Mouse (Mus musculus) stomach, embryonic 15.5 days (tissue): ENCODE data around the gene Dynlt1b. TPM values are rescaled to one million over a fixed set of nuclear protein-coding genes. Genes with fewer than 3 reads are reported as not detected.
"Not testable (repeated sequence)": the region's sequence is repeated elsewhere in the genome, so short reads cannot be mapped to it uniquely, and the experiment has no call there.

Source experiments
- ATAC-seq: fragments of 200-750 bp; cut with Nextera tagmentation; 2 replicates; pipeline ENCODE4 v1.8.0; 2017; ENCODE audit warnings: low read depth, moderate number of reproducible peaks, moderate TSS enrichment; ENCODE audit not compliant: insufficient read depth, low FRiP score
- H3K27ac ChIP-seq: fragments of 300-500 bp; sonication (generic); 2 replicates; pipeline ENCODE4 v1.5.1; 2015; ENCODE audit warnings: mild to moderate bottlenecking, inconsistent platforms
- H3K27me3 ChIP-seq: fragments of 300-500 bp; sonication (generic); replicated peaks from 2 replicates; pipeline ENCODE4 v1.6.1; 2015; ENCODE audit warnings: inconsistent platforms
- H3K36me3 ChIP-seq: fragments of 300-500 bp; sonication (generic); 2 replicates; pipeline ENCODE4 v1.6.1; 2015; ENCODE audit warnings: inconsistent platforms
- H3K4me1 ChIP-seq: fragments of 300-500 bp; sonication (generic); 2 replicates; pipeline ENCODE4 v1.6.1; 2015; ENCODE audit warnings: inconsistent platforms
- H3K4me2 ChIP-seq: fragments of 300-500 bp; sonication (generic); 2 replicates; pipeline ENCODE4 v1.6.1; 2015; ENCODE audit warnings: mild to moderate bottlenecking, inconsistent platforms
- H3K4me3 ChIP-seq: fragments of 300-500 bp; sonication (generic); replicated peaks from 2 replicates; pipeline ENCODE4 v1.5.1; 2015; ENCODE audit warnings: inconsistent platforms
- H3K9ac ChIP-seq: fragments of 300-500 bp; sonication (generic); 2 replicates; pipeline ENCODE4 v1.6.1; 2015; ENCODE audit warnings: inconsistent platforms
- H3K9me3 ChIP-seq: fragments of 300-500 bp; sonication (generic); 2 replicates; pipeline ENCODE4 v1.6.1; 2016; ENCODE audit warnings: inconsistent platforms
- WGBS: fragments of 180-500 bp; shearing (Covaris S2); methylation state at CpG from one replicate; pipeline ENCODE4 v1.1.7; 2015; 5-methylcytosine and 5-hydroxymethylcytosine counted together
- polyA plus RNA-seq: library from polyadenylated mRNA; unstranded; fragments of >200 nt; fragmentation: Nextera tagmentation; extraction: Ambion mirVana; gene quantifications from 2 replicates; pipeline ENCODE4 v1.2.1, GENCODE M21; 2015

The Dynlt1b gene
- polyA plus RNA-seq, 1 experiment from 2014 or later: 461 TPM

DNA sequence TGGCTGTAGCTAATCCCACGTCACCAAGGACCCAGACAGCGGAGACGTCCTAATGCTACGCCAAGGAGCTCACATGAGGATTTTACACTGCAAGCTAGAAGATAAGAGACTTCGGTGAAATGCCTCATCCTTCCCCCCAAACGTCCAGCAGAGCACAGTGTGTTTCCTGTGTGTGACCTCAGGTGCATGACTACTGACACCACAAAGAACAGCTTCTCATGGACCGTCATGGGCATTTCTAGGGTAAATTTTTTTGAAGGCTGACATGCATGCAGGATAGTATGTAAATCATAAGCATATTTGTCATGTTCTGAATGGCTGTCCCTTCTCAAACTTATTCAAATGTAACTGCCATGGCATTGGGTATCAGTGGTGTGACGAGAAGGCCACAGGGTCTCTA is 3.0 kb upstream of the Dynlt1b start:
- H3K4me3 ChIP-seq, ATAC-seq, H3K27ac ChIP-seq, H3K4me1 ChIP-seq, H3K9ac ChIP-seq, H3K9me3 ChIP-seq, H3K4me2 ChIP-seq, H3K27me3 ChIP-seq, H3K36me3 ChIP-seq: not testable (repeated sequence)
- 75% methylated on average over 6 of the region's 8 CpGs for WGBS

DNA sequence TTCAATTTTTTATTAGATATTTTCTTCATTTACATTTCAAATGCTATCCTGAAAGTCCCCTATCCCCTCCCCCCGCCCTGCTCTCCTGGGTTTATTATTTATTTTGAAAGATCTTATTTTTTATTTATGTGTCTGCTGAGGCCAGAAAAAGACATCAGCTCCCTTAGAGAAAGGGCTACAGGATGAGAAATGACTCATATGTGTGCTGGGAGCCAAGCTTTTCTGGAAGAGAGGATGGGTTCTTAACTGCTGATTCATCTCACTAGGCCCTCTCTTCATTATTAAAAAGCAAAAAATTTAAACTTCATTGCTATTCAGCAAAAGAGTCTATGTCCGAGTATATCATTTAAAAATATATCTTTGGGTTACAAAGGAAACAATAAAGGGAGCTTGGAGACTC is 986 bp upstream of the Dynlt1b start:
- not testable (repeated sequence) for H3K4me2 ChIP-seq, H3K9me3 ChIP-seq, H3K27ac ChIP-seq, H3K27me3 ChIP-seq, H3K4me1 ChIP-seq, H3K4me3 ChIP-seq, H3K36me3 ChIP-seq, ATAC-seq, H3K9ac ChIP-seq
- 81% methylated on average over 2 of the region's 2 CpGs for WGBS

DNA sequence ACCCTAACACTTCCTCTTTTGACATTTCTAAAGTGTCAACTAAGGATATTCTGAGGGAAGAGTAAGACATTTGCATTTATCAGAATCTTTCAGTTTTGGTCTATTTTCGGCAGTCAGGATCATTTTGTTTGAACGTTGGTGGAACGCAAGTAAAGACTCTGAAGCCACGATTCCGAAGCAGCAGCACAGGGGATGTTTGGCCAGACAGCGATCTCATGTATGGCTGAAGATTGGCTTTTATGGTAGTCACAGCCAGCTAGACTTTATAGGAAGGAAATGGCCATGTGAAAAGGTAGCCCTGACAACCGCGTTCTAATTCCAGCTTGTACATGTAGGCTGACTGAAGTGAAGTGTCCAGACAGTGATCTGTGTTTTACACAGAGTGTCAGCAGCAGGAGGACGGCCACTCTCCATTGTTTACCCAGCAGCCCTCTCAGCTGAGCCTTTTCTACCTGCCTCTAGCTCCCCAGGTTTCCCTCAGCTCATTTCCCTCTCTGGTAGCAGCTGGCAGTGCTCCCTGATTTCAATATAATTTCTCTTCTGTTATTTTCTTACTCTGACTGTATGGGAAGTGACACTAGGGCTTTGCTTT is 594 bp downstream of the Dynlt1b start:
- H3K9ac ChIP-seq: peak overlapping the region; percentile 19; the same call in 1 of the 2 replicates
- peak overlapping the region; percentile 45 for H3K4me3 ChIP-seq
- H3K27ac ChIP-seq: peak overlapping the region; percentile 73; the same call in 1 of the 2 replicates
- not testable (repeated sequence) for H3K27me3 ChIP-seq, H3K9me3 ChIP-seq, H3K4me1 ChIP-seq, H3K36me3 ChIP-seq
- WGBS: 5% methylated on average over 9 of the region's 9 CpGs
- peak; percentile 17; the same call in 1 of the 2 replicates for ATAC-seq
- H3K4me2 ChIP-seq: peak overlapping the region; percentile 45

DNA sequence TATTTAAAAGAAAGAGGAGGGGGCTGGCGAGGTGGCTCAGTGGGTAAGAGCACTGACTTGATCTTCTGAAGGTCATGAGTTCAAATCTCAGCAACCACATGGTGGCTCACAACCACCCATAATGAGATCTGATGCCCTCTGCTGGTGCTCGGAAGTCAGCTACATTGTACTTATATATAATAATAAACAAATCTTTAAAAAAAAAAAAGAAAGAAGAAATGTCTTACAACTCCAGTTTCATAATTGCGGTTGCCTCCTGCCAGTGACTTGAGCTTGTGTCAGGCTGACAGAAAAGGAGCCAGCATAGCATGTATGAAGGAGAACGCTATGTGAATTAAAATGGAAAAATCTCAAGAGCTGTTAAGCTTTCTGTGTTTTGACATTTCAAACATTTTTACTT is 2.5 kb downstream of the Dynlt1b start:
- WGBS: 83% methylated on average over 3 of the region's 4 CpGs
- not testable (repeated sequence) for ATAC-seq

DNA sequence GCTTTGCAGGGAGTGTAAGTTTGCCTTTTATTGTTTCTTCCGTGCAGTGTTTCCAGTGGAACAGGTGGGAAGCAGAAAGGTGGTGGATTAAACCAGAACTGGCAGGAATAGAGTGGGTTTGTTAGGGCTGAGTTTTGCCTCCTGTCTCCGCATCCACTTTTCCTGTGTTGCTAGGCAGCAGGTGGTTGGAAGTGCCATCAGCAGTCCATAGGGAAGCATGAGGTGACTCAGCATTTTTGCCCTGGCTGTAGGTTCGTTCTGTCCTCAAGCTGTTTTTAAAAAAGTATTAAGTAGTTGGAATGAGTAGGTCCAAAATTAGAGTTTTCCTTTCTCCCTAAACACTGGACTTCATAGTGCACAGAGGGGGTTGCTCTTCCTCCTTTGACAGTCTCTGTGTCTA is 3.8 kb downstream of the Dynlt1b start:
- not testable (repeated sequence) for H3K4me1 ChIP-seq, ATAC-seq, H3K27me3 ChIP-seq, H3K9me3 ChIP-seq, H3K4me3 ChIP-seq, H3K27ac ChIP-seq, H3K9ac ChIP-seq, H3K4me2 ChIP-seq
- 82% methylated on average over 3 of the region's 3 CpGs for WGBS
- peaks cover 10% of the 10 kb centered on the region for H3K36me3 ChIP-seq

More for the DNA sequence above, 2.5 kb downstream of the Dynlt1b start:
- not testable (repeated sequence) for H3K4me2 ChIP-seq, H3K9ac ChIP-seq, H3K27me3 ChIP-seq, H3K9me3 ChIP-seq, H3K36me3 ChIP-seq, H3K27ac ChIP-seq, H3K4me3 ChIP-seq, H3K4me1 ChIP-seq

DNA sequence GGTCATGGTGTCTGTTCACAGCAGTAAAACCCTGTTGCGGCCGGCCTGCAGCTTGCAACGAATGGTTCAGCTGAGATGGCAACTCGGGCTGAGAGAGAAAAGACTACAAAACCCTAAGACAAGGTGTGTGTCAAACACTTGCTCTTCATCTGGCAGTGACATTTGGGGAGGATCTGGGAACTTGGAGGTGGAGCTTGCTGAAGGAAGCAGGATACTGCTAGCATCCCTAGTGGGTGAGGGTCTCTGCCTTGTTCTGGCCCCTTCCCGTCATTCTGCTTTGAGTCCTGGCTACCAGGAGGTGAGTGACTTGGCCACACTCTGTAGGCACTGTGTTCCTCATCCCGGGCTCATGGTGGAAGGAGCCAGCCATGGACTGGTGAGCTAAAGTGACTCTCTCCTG is 8.2 kb downstream of the Dynlt1b start:
- not testable (repeated sequence) for H3K4me2 ChIP-seq, ATAC-seq, H3K4me1 ChIP-seq, H3K9me3 ChIP-seq, H3K27ac ChIP-seq, H3K27me3 ChIP-seq, H3K9ac ChIP-seq, H3K4me3 ChIP-seq
- WGBS: 84% methylated on average over 6 of the region's 6 CpGs
- H3K36me3 ChIP-seq: peaks cover 11% of the 10 kb centered on the region

DNA sequence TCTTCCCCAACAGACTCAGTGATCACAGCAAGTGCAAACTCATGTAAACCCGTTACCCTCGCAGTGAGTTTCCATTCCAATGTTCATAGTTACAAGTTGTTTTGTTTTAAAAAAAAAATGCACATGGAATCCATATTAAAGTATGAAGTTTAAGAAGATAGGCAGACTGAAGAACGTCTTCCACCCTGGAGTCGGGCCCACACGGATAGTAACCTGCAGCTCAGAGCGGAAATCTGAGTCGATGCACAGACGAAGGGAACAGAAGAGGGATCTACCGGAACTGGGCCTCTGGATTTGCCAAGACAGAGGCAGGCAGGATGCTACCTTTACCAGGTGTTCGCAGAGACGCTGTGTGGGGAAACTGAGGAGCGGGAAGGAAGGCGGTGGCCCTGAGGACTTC is 10.0 kb downstream of the Dynlt1b start:
- not testable (repeated sequence) for H3K4me1 ChIP-seq, H3K9me3 ChIP-seq, H3K4me2 ChIP-seq, H3K27ac ChIP-seq, H3K4me3 ChIP-seq, H3K27me3 ChIP-seq, ATAC-seq, H3K36me3 ChIP-seq, H3K9ac ChIP-seq
- WGBS: 95% methylated on average over 11 of the region's 13 CpGs

DNA sequence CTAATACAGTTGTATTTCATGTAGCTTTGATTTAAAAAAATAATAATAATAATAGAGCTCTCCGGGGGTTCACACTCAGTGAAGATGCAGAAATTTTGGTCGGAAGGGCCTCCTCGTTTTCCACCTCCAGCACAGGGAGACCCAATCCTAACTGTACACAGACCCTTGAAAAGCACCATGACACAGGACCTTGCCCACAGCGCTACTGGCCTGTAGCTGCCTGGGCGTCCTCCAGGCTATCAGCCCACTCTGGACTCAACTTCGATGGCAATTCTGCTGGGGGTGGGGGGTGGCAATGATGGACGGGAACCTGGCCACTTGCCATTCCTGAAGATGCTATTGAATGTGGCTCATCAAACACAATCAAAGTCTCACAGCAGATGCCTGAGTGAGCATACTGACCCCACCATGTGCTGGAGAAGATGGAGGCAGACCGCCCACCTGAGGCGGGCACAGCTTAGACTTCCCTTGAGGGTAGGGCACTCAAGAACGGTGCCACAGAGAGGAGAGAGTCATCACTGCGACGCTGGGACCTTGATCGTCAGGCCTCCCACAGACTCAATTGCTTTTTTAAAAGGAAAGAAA is 10.7 kb downstream of the Dynlt1b start:
- ATAC-seq, H3K36me3 ChIP-seq, H3K4me2 ChIP-seq, H3K27me3 ChIP-seq, H3K9me3 ChIP-seq, H3K4me3 ChIP-seq, H3K4me1 ChIP-seq, H3K9ac ChIP-seq, H3K27ac ChIP-seq: not testable (repeated sequence)
- WGBS: 91% methylated on average over 13 of the region's 13 CpGs

DNA sequence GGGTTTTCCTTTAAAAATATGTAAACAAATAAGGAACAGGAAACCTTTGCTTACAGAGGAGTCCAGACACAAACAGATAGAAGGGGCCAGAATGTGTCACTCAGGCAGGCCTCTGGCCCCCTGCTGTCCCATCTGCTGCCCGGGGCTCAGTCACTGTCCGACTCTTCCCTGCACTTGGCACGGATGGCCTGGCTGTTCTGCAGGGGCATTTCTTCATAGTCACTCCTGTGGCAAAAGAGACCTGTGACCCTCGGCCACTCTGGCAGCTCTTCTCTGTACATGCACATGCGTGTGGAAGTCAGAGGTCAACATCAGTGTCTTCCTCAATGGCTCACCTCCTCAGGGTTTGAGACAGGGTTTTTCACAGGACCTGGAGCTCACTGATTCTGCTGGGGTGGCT is 11.3 kb downstream of the Dynlt1b start:
- not testable (repeated sequence) for ATAC-seq, H3K4me2 ChIP-seq, H3K4me3 ChIP-seq, H3K36me3 ChIP-seq, H3K9ac ChIP-seq, H3K4me1 ChIP-seq, H3K27ac ChIP-seq, H3K27me3 ChIP-seq, H3K9me3 ChIP-seq
- 81% methylated on average over 5 of the region's 5 CpGs for WGBS

DNA sequence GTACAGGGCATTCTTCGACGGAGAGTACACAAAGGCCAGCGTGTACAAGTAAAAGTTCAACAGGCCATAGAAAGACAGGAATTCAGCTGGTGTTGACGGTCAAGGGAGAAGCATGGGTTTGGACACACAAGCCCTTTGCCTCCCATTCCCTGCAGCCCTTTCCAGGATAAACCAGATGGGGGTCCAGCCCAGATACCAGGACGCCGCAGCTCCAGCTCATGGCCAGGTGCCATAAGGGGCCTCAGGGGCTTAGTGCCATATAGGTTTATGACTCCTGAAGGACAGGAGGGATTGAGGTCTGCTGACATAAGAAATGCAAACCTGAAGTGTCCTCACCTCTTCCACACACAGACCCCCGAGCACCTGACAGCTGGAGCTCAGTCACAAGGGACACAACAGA is 12.6 kb downstream of the Dynlt1b start:
- not testable (repeated sequence) for ATAC-seq, H3K9me3 ChIP-seq, H3K9ac ChIP-seq, H3K36me3 ChIP-seq, H3K27me3 ChIP-seq, H3K27ac ChIP-seq, H3K4me2 ChIP-seq, H3K4me1 ChIP-seq, H3K4me3 ChIP-seq
- WGBS: 78% methylated on average over 7 of the region's 7 CpGs

DNA sequence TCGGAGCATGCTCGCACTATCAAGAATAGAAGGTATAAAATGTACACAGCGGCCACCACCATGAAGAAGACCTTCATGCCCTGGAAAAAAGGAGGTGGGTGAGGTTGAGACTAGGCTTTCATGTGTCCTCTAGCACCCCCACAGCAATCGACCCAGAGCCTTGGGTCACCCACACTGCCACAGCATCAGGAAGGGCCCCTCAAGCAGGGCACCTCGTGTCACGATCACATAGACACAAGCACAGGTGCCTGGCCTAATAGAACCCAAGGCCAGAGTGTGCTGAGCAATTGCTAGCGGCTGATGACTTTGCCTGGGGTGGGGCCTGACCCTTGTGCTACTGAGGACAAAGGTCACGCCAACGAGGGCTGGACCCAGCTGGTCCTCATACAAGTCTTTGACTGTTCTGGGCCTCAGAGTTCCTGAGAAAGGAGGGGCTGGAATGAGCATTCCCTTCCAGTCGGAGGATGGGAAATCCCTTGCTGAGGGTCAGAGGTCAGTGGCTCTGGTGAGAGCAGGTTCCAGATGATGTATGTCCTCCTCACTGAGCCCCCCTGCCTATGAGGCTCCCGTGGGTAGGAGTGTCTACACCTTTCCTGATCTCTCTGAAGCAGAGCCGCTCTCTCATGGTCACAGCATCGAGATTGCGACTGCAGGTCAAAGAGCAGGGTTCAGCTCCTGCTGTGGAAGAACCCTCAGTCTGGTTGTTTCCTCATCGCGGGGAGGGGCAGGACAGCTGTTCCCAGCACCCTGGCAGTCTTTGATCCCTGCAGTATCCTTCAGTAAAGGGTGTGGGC is 16.1 kb downstream of the Dynlt1b start:
- H3K4me3 ChIP-seq, H3K4me2 ChIP-seq, H3K27ac ChIP-seq, H3K36me3 ChIP-seq, H3K27me3 ChIP-seq, H3K4me1 ChIP-seq, H3K9ac ChIP-seq, H3K9me3 ChIP-seq: not testable (repeated sequence)
- 57% methylated on average over 11 of the region's 16 CpGs for WGBS
- peak; percentile 51 for ATAC-seq

DNA sequence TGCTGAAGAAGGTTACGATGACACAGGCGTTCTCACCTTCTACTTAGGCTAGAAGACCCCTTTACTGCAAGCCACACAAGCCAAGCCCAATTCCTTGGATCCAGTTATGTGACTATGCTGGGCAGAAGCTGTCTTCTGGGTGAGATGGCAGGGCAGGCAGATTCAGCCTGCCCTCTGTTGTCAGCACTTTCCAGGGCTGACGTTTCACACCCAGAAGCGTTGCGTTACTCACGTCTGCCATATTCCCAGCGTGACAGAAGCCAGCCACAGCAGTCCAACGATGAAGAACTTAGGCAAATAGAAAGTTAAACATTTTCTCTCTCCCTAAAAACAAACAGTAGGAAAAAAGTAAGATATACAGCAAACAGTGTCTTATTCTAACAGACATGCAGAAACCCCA is 18.4 kb downstream of the Dynlt1b start:
- not testable (repeated sequence) for H3K27ac ChIP-seq, H3K4me1 ChIP-seq, H3K27me3 ChIP-seq, H3K9ac ChIP-seq, H3K9me3 ChIP-seq, ATAC-seq, H3K4me3 ChIP-seq, H3K4me2 ChIP-seq, H3K36me3 ChIP-seq
- WGBS: 80% methylated on average over 8 of the region's 8 CpGs
